Mouse (Mus musculus) ES-Bruce4 (cell line): ENCODE data around the gene Pbxip1.

Experiments used
- CTCF ChIP-seq: IDR thresholded peaks from one replicate; pipeline ENCODE4 v1.8.1; 2011; ENCODE audit warnings: low read depth, low read length
- EP300 ChIP-seq: IDR thresholded peaks from 2 replicates; pipeline ENCODE4 v1.6.1; 2011; ENCODE audit warnings: low read depth, low read length; ENCODE audit not compliant: insufficient read depth
- POLR2A ChIP-seq: IDR thresholded peaks from one replicate; pipeline ENCODE4 v1.8.1; 2011; ENCODE audit warnings: low read length; ENCODE audit not compliant: insufficient read depth

GRCm38 (mm10) chr3:89455786-89456285, 19.3 kb downstream of the Pbxip1 start:
- TF ChIP-seq POLR2A (no peak), CTCF (no peak), EP300 (no peak)
